Mouse (Mus musculus): ENCODE measurements around the gene Sparc. TPM values are rescaled to one million over a fixed set of nuclear protein-coding genes. Genes with fewer than 3 reads are reported as not detected.
A peak's percentile ranks its signal among the peaks of the same experiment; 100 is the strongest.

Sparc gene
- polyA plus RNA-seq, 1 experiment from 2014 or later: 1,391 TPM

- WGBS: 20% methylated on average over 16 of the region's 16 CpGs
- Histone ChIP-seq H3K4me2 (ENCODE audit: low read length) (0 out of 2 replicates have a peak overlapping the region, but pooled peaks have one; percentile 27), H3K4me1 (replicated peaks; ENCODE audit: control insufficient read depth, insufficient read depth, low read length) (peaks cover 36% of the 10 kb centered on the region), H3K4me3 (ENCODE audit: low read depth, low read length) (no peak overlapping the region), H3K36me3 (ENCODE audit: control insufficient read depth, insufficient read depth, low read length) (no peaks in the 10 kb centered on the region), H3K27ac (ENCODE audit: low read depth) (peak overlapping the region; percentile 94), H3K27me3 (replicated peaks; ENCODE audit: control insufficient read depth, insufficient read depth, low read length) (no peaks in the 10 kb centered on the region), H3K9me3 (ENCODE audit: control insufficient read depth, low read length) (no peaks in the 10 kb centered on the region), H3K9ac (ENCODE audit: low read length) (peak overlapping the region; percentile 29)
- ATAC-seq (replicated peaks; ENCODE audit: low FRiP score, low TSS enrichment, low read depth) (peak; percentile 90), DNase-seq (ENCODE audit: low spot score) (peak; percentile 91)
Observed at GRCm38 (mm10) chr11:55428186-55429012, 5.4 kb upstream of the Sparc start.

GRCm38 (mm10) chr11:55424746-55425360 lies 1.9 kb upstream of the Sparc start:
- H3K4me3 ChIP-seq (ENCODE audit: low read depth, low read length): no peak overlapping the region
- 78% methylated on average over 8 of the region's 8 CpGs for WGBS
- no peak overlapping the region for H3K9ac ChIP-seq (ENCODE audit: low read length)
- no peak overlapping the region for H3K4me2 ChIP-seq (ENCODE audit: low read length)
- peaks cover 51% of the 10 kb centered on the region for H3K4me1 ChIP-seq (replicated peaks; ENCODE audit: control insufficient read depth, insufficient read depth, low read length)
- no peaks in the 10 kb centered on the region for H3K27me3 ChIP-seq (replicated peaks; ENCODE audit: control insufficient read depth, insufficient read depth, low read length)
- DNase-seq (ENCODE audit: low spot score) (no peak), ATAC-seq (replicated peaks; ENCODE audit: low FRiP score, low TSS enrichment, low read depth) (no peak)
- peak overlapping the region; percentile 65; the same call in 1 of the 2 replicates for H3K27ac ChIP-seq (ENCODE audit: low read depth)
- H3K9me3 ChIP-seq (ENCODE audit: control insufficient read depth, low read length): no peaks in the 10 kb centered on the region
- H3K36me3 ChIP-seq (ENCODE audit: control insufficient read depth, insufficient read depth, low read length): no peaks in the 10 kb centered on the region

- ATAC-seq (replicated peaks; ENCODE audit: low FRiP score, low TSS enrichment, low read depth) (peak; percentile 37; the same call in 1 of the 2 replicates), DNase-seq (ENCODE audit: low spot score) (no peak)
- H3K4me1 ChIP-seq (replicated peaks; ENCODE audit: control insufficient read depth, insufficient read depth, low read length): peaks cover 46% of the 10 kb centered on the region
- H3K27ac ChIP-seq (ENCODE audit: low read depth): peak overlapping the region; percentile 65
- no peaks in the 10 kb centered on the region for H3K36me3 ChIP-seq (ENCODE audit: control insufficient read depth, insufficient read depth, low read length)
- WGBS: 35% methylated on average over 4 of the region's 4 CpGs
- H3K9me3 ChIP-seq (ENCODE audit: control insufficient read depth, low read length): no peaks in the 10 kb centered on the region
- H3K4me3 ChIP-seq (ENCODE audit: low read depth, low read length): no peak overlapping the region
- H3K4me2 ChIP-seq (ENCODE audit: low read length): no peak overlapping the region
- H3K9ac ChIP-seq (ENCODE audit: low read length): no peak overlapping the region
- no peaks in the 10 kb centered on the region for H3K27me3 ChIP-seq (replicated peaks; ENCODE audit: control insufficient read depth, insufficient read depth, low read length)
Observed at GRCm38 (mm10) chr11:55423756-55424155, 773 bp upstream of the Sparc start.

- no peaks in the 10 kb centered on the region for H3K36me3 ChIP-seq (ENCODE audit: control insufficient read depth, insufficient read depth, low read length)
- no peaks in the 10 kb centered on the region for H3K27me3 ChIP-seq (replicated peaks; ENCODE audit: control insufficient read depth, insufficient read depth, low read length)
- peak overlapping the region; percentile 95 for H3K27ac ChIP-seq (ENCODE audit: low read depth)
- peak; percentile 86 for ATAC-seq (replicated peaks; ENCODE audit: low FRiP score, low TSS enrichment, low read depth)
- peak overlapping the region; percentile 81 for H3K4me3 ChIP-seq (ENCODE audit: low read depth, low read length)
- H3K9me3 ChIP-seq (ENCODE audit: control insufficient read depth, low read length): no peaks in the 10 kb centered on the region
- 13% methylated on average over 9 of the region's 9 CpGs for WGBS
- peak; percentile 81 for DNase-seq (ENCODE audit: low spot score)
- H3K4me2 ChIP-seq (ENCODE audit: low read length): peak overlapping the region; percentile 85
- peak overlapping the region; percentile 91 for H3K9ac ChIP-seq (ENCODE audit: low read length)
- H3K4me1 ChIP-seq (replicated peaks; ENCODE audit: control insufficient read depth, insufficient read depth, low read length): peaks cover 51% of the 10 kb centered on the region
Observed at GRCm38 (mm10) chr11:55419678-55420307, 3.2 kb downstream of the Sparc start.

GRCm38 (mm10) chr11:55419296-55419677 lies 3.7 kb downstream of the Sparc start:
- Histone ChIP-seq H3K9ac (ENCODE audit: low read length) (peak overlapping the region; percentile 91), H3K36me3 (ENCODE audit: control insufficient read depth, insufficient read depth, low read length) (no peaks in the 10 kb centered on the region), H3K4me2 (ENCODE audit: low read length) (peak overlapping the region; percentile 85), H3K4me3 (ENCODE audit: low read depth, low read length) (peak overlapping the region; percentile 81), H3K27me3 (replicated peaks; ENCODE audit: control insufficient read depth, insufficient read depth, low read length) (no peaks in the 10 kb centered on the region), H3K9me3 (ENCODE audit: control insufficient read depth, low read length) (no peaks in the 10 kb centered on the region), H3K4me1 (replicated peaks; ENCODE audit: control insufficient read depth, insufficient read depth, low read length) (peaks cover 51% of the 10 kb centered on the region), H3K27ac (ENCODE audit: low read depth) (peak overlapping the region; percentile 95)
- WGBS: 1% methylated on average over 4 of the region's 4 CpGs
- ATAC-seq (replicated peaks; ENCODE audit: low FRiP score, low TSS enrichment, low read depth) (no peak), DNase-seq (ENCODE audit: low spot score) (no peak)

- WGBS: 14% methylated on average over 3 of the region's 3 CpGs
- peak overlapping the region; percentile 91 for H3K9ac ChIP-seq (ENCODE audit: low read length)
- H3K36me3 ChIP-seq (ENCODE audit: control insufficient read depth, insufficient read depth, low read length): peaks cover 4% of the 10 kb centered on the region
- H3K27me3 ChIP-seq (replicated peaks; ENCODE audit: control insufficient read depth, insufficient read depth, low read length): no peaks in the 10 kb centered on the region
- peak overlapping the region; percentile 95 for H3K27ac ChIP-seq (ENCODE audit: low read depth)
- peak; percentile 68 for DNase-seq (ENCODE audit: low spot score)
- H3K4me3 ChIP-seq (ENCODE audit: low read depth, low read length): peak overlapping the region; percentile 81
- peak overlapping the region; percentile 85 for H3K4me2 ChIP-seq (ENCODE audit: low read length)
- no peak for ATAC-seq (replicated peaks; ENCODE audit: low FRiP score, low TSS enrichment, low read depth)
- no peaks in the 10 kb centered on the region for H3K9me3 ChIP-seq (ENCODE audit: control insufficient read depth, low read length)
- peaks cover 51% of the 10 kb centered on the region for H3K4me1 ChIP-seq (replicated peaks; ENCODE audit: control insufficient read depth, insufficient read depth, low read length)
Observed at GRCm38 (mm10) chr11:55418704-55419061, 4.3 kb downstream of the Sparc start.

- Histone ChIP-seq H3K27me3 (replicated peaks; ENCODE audit: control insufficient read depth, insufficient read depth, low read length) (no peaks in the 10 kb centered on the region), H3K27ac (ENCODE audit: low read depth) (peak overlapping the region; percentile 95), H3K9ac (ENCODE audit: low read length) (peak overlapping the region; percentile 91), H3K4me1 (replicated peaks; ENCODE audit: control insufficient read depth, insufficient read depth, low read length) (peaks cover 50% of the 10 kb centered on the region), H3K4me3 (ENCODE audit: low read depth, low read length) (peak overlapping the region; percentile 81), H3K4me2 (ENCODE audit: low read length) (peak overlapping the region; percentile 85), H3K9me3 (ENCODE audit: control insufficient read depth, low read length) (no peaks in the 10 kb centered on the region), H3K36me3 (ENCODE audit: control insufficient read depth, insufficient read depth, low read length) (peaks cover 8% of the 10 kb centered on the region)
- DNase-seq (ENCODE audit: low spot score) (peak; percentile 86), ATAC-seq (replicated peaks; ENCODE audit: low FRiP score, low TSS enrichment, low read depth) (peak; percentile 79)
- under 1% methylated on average over 24 of the region's 24 CpGs for WGBS
Observed at GRCm38 (mm10) chr11:55417898-55418703, 4.9 kb downstream of the Sparc start.

Data from intestine, embryonic 14.5 days (tissue).